Mouse (Mus musculus): ENCODE measurements around the gene Sugp2. TPM values are rescaled to one million over a fixed set of nuclear protein-coding genes. Genes with fewer than 3 reads are reported as not detected.

The Sugp2 gene
- polyA plus RNA-seq, 1 experiment = 28.9 TPM

DNA sequence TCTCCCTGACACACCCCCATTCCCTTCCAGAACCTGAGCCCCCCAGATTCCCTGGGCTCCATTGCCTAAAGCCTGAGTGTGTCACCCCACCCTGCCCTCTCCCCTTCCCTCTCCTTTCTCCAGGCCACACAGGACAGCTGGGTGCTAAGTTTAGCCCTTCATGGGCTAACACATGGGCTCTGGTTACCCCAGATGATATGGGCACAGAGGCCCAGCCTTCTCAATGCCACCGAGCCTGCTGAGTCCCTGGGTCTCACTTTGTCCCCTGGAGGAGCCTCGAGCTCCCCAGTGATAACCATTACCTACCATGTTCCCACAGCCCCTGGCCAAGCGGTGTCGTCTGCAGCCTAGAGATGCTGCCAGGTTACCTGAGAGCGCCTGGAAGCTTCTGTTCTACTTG lies 83.8 kb downstream of the Sugp2 start:
- TF ChIP-seq CTCF (IDR thresholded peaks at IDR 0.05; ENCODE audit: borderline replicate concordance, insufficient read depth, low read length) (no peak), POLR2A (IDR thresholded peaks at IDR 0.05; ENCODE audit: low read depth, low read length) (no peak)

GRCm38 (mm10) chr8:70323716-70324115 lies 89.7 kb downstream of the Sugp2 start:
- no peak overlapping the region for H3K27ac ChIP-seq (ENCODE audit: insufficient read depth, low read length)
- no peak overlapping the region for H3K4me3 ChIP-seq (ENCODE audit: insufficient read depth, low read length)
- TF ChIP-seq POLR2A (IDR thresholded peaks at IDR 0.05; ENCODE audit: low read depth, low read length) (no peak), CTCF (IDR thresholded peaks at IDR 0.05; ENCODE audit: borderline replicate concordance, insufficient read depth, low read length) (no peak; the same call in 1 of the 2 replicates)
- no peaks in the 10 kb centered on the region for H3K4me1 ChIP-seq (ENCODE audit: control insufficient read depth, insufficient read depth, low read length)

More for the DNA sequence above, 83.8 kb downstream of the Sugp2 start:
- no peak overlapping the region for H3K27ac ChIP-seq (ENCODE audit: insufficient read depth, low read length)
- no peaks in the 10 kb centered on the region for H3K4me1 ChIP-seq (ENCODE audit: control insufficient read depth, insufficient read depth, low read length)
- H3K4me3 ChIP-seq (ENCODE audit: insufficient read depth, low read length) = no peak overlapping the region

DNA sequence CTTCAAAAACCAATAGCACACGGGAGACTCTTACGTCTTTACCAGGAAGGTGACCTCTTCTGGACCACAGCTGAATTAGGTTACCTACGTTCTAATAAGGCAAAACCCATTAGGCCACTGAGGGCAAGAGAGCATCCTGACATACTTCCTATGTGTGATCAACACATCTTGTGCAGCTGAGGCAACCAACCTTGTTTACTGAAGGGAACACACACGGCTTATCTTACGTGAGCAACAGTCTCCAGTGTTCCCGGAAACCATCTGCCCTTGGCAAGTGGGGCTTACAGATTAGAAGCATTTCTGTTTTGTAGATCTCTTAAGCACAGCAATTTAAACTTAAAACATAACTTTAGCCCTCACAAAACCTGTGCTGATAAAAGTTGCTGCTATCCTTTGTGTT lies 93.5 kb downstream of the Sugp2 start:
- no peak overlapping the region for H3K4me3 ChIP-seq (ENCODE audit: insufficient read depth, low read length)
- no peaks in the 10 kb centered on the region for H3K4me1 ChIP-seq (ENCODE audit: control insufficient read depth, insufficient read depth, low read length)
- H3K27ac ChIP-seq (ENCODE audit: insufficient read depth, low read length) = no peak overlapping the region
- TF ChIP-seq CTCF (IDR thresholded peaks at IDR 0.05; ENCODE audit: borderline replicate concordance, insufficient read depth, low read length) (no peak), POLR2A (IDR thresholded peaks at IDR 0.05; ENCODE audit: low read depth, low read length) (no peak)

DNA sequence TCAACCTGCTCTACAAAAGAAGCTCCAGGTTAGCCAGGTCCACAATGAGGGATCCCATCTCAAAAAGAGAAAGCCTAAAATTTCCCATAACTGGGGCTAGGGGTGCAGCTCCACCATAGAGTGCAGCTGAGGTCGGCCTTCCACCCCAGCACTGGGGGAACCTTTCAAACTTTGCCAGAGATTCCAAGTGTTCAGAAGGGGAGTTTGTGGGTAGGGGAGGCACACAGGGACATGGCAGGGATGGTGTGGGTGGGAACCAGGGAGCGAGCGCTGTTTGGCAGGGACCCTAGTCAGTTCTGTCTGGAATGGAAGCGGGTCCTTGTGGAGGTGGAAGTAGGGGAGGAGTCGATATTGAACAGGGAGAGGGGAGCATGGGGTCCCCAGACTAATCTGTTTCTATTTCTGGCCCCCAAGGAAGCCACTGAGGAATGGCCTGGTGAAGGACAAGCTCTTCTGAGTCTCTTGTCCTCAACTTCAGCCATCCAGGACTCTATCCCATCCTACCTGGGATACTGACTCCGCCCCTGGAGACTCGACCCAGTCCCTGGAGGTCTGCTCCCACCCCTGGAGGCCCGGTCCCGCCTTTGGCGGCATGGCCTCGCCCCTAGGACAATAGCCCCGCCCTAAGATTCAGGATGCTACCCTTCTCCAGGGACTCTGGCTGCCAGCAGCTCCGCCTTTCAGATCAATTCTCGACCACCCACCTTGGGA lies 95.3 kb downstream of the Sugp2 start, which contains the start of gene Gdf1:
Gene Gdf1, plus strand, starts transcription at position 694 of the 711 bp plus-strand sequence.
- H3K27ac ChIP-seq (ENCODE audit: insufficient read depth, low read length) = no peak within 1 kb of the TSS
- no peaks in the 10 kb centered on the region for H3K4me1 ChIP-seq (ENCODE audit: control insufficient read depth, insufficient read depth, low read length)
- no peak within 1 kb of the TSS for H3K4me3 ChIP-seq (ENCODE audit: insufficient read depth, low read length)
- TF ChIP-seq POLR2A (IDR thresholded peaks at IDR 0.05; ENCODE audit: low read depth, low read length) (no peak), CTCF (IDR thresholded peaks at IDR 0.05; ENCODE audit: borderline replicate concordance, insufficient read depth, low read length) (no peak)

Other genes with a start within 250 kb of the Sugp2 start
- 63.8 and 67.2 TPM in 2 replicates for gene Gatad2a, start 237.8 kb upstream of the Sugp2 start, polyA plus RNA-seq (2011; ENCODE audit: insufficient read length, low read depth, missing spikeins)
- 25.8 and 31.6 TPM in 2 replicates for gene Mau2, start 191.5 kb upstream of the Sugp2 start, polyA plus RNA-seq (2011; ENCODE audit: insufficient read length, low read depth, missing spikeins)
- gene Sugp1, start 191.4 kb upstream of the Sugp2 start, polyA plus RNA-seq (2011; ENCODE audit: insufficient read length, low read depth, missing spikeins) = 20.5 and 23.9 TPM in 2 replicates
- 1.0 TPM in 2 replicates for gene Tm6sf2, start 161.3 kb upstream of the Sugp2 start, polyA plus RNA-seq (2011; ENCODE audit: insufficient read length, low read depth, missing spikeins)
- gene Hapln4, start 150.8 kb upstream of the Sugp2 start, polyA plus RNA-seq (2011; ENCODE audit: insufficient read length, low read depth, missing spikeins) = 0.84 and 1.1 TPM in 2 replicates
- 0.33 TPM in 1 of 2 replicates, not detected in the other for gene Ncan, start 113.4 kb upstream of the Sugp2 start, polyA plus RNA-seq (2011; ENCODE audit: insufficient read length, low read depth, missing spikeins)
- gene Nr2c2ap, start 102.9 kb upstream of the Sugp2 start, polyA plus RNA-seq (2011; ENCODE audit: insufficient read length, low read depth, missing spikeins) = 13.4 and 14.4 TPM in 2 replicates
- gene Rfxank, start 95.1 kb upstream of the Sugp2 start, polyA plus RNA-seq (2011; ENCODE audit: insufficient read length, low read depth, missing spikeins) = 7.4 and 10.1 TPM in 2 replicates
- 59.2 and 65.3 TPM in 2 replicates for gene Borcs8, start 94.7 kb upstream of the Sugp2 start, polyA plus RNA-seq (2011; ENCODE audit: insufficient read length, low read depth, missing spikeins)
- gene Mef2b, start 94.5 kb upstream of the Sugp2 start, polyA plus RNA-seq (2011; ENCODE audit: insufficient read length, low read depth, missing spikeins) = not detected in 2 replicates
- gene Tmem161a, start 61.9 kb upstream of the Sugp2 start, polyA plus RNA-seq (2011; ENCODE audit: insufficient read length, low read depth, missing spikeins) = 66.2 and 84.2 TPM in 2 replicates
- gene Slc25a42, start 21.9 kb upstream of the Sugp2 start, polyA plus RNA-seq (2011; ENCODE audit: insufficient read length, low read depth, missing spikeins) = 5.3 and 6.6 TPM in 2 replicates
- 11.0 and 14.9 TPM in 2 replicates for gene Armc6, start 240 bp downstream of the Sugp2 start, polyA plus RNA-seq (2011; ENCODE audit: insufficient read length, low read depth, missing spikeins)
- gene Homer3, start 48.6 kb downstream of the Sugp2 start, polyA plus RNA-seq (2011; ENCODE audit: insufficient read length, low read depth, missing spikeins) = 42.2 and 54.0 TPM in 2 replicates
- gene Ddx49, start 68.3 kb downstream of the Sugp2 start, polyA plus RNA-seq (2011; ENCODE audit: insufficient read length, low read depth, missing spikeins) = 24.8 and 31.6 TPM in 2 replicates
- gene Cope, start 68.3 kb downstream of the Sugp2 start, polyA plus RNA-seq (2011; ENCODE audit: insufficient read length, low read depth, missing spikeins) = 129 and 132 TPM in 2 replicates
- 2.6 and 3.2 TPM in 2 replicates for gene Cers1, start 81.5 kb downstream of the Sugp2 start, polyA plus RNA-seq (2011; ENCODE audit: insufficient read length, low read depth, missing spikeins)
- not detected in 2 replicates for gene Gdf1, start 95.6 kb downstream of the Sugp2 start, polyA plus RNA-seq (2011; ENCODE audit: insufficient read length, low read depth, missing spikeins)
- gene Upf1, start 119.1 kb downstream of the Sugp2 start, polyA plus RNA-seq (2011; ENCODE audit: insufficient read length, low read depth, missing spikeins) = 25.6 and 25.8 TPM in 2 replicates
- gene Comp, start 139.3 kb downstream of the Sugp2 start, polyA plus RNA-seq (2011; ENCODE audit: insufficient read length, low read depth, missing spikeins) = 1.6 and 1.9 TPM in 2 replicates
- 13.7 and 15.6 TPM in 2 replicates for gene Crtc1, start 205.4 kb downstream of the Sugp2 start, polyA plus RNA-seq (2011; ENCODE audit: insufficient read length, low read depth, missing spikeins)
- gene Klhl26, start 242.7 kb downstream of the Sugp2 start, polyA plus RNA-seq (2011; ENCODE audit: insufficient read length, low read depth, missing spikeins) = 21.4 and 31.7 TPM in 2 replicates

Measured in embryonic fibroblast, embryonic 13.5 days (primary cell).